Mouse (Mus musculus) c-Kit-positive CD71-positive TER-119-negative erythroid progenitor cells, embryonic 14.5 days (primary cell): ENCODE data around the gene Padi2.

Experiments
- DNase-seq: peaks from one replicate; pipeline ENCODE4 v3.0.0-alpha.2; 2013; ENCODE audit warnings: low read depth

Gene Padi2

DNA sequence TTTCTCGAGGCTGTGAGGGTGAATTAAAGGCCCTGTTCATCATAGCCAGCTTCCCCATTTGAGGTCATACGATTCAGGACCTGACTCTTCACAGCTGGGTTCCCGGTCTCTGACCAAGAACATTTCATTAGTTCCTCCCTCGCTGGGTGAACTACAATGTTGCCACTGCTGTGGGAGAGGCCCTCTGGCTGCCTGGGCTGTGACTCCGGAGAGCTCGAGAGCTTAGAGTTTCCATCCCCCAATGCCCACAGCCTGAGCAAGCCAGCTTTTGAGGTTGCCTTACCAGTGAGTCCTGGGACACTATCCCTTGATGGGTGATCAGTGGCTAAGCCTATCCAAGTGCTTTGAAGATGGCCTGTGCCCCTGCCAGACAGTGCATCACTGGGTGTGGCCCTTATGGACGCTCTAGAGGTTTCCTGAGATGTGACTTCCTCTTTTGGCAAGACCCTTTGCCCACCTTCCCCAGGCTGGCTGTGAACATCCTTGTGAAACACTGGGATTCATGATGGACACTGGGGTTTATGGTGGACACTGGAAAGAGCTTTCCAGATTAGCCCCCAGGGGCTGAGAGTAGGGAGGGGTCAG is 82.7 kb downstream of the Padi2 start:
- DNase-seq = no peak

DNA sequence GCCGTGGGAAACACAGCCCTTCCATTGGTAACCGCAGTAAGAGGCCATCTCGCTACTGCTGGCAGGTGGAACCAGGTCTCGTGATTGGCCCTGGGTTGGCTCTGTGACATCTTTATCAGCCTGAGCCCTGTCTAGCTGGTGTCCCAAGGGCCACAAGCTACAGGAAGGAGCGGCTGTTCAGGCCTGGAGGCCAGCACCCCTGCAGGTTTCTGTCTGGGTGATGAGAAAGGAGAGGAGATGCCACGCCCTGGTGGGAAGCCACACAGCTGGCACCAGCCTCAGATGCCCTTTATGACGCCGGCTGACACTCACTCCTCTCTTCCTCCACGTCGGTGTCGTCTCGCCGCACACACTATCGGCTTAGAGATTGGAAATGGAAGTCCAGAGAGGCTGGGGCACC is 83.3 kb downstream of the Padi2 start:
- no peak for DNase-seq

DNA sequence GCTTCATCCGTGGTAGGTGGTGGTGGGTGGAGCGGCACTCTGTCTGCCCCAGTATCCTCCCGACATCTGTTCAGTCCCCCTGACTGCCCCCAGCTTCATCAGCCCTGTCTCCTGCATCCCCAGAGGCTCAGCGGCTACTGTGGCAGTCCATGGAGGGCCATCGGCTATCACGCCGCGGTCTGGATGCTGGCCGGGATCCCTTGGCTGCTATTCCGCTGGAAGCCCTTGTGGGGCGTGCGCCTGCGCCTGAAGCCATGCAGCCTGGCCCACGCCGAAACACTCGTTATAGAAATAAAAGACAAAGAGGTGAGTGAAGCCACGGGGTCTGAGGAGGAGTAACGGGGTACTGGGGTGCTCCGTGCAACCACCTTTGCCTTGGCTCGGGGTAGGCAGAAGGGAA is 86.1 kb downstream of the Padi2 start:
- DNase-seq = no peak

GRCm38 (mm10) chr4:140993846-140994245 is 87.7 kb downstream of the Padi2 start:
- no peak for DNase-seq

GRCm38 (mm10) chr4:140995811-140996210 is 89.7 kb downstream of the Padi2 start:
- no peak for DNase-seq

DNA sequence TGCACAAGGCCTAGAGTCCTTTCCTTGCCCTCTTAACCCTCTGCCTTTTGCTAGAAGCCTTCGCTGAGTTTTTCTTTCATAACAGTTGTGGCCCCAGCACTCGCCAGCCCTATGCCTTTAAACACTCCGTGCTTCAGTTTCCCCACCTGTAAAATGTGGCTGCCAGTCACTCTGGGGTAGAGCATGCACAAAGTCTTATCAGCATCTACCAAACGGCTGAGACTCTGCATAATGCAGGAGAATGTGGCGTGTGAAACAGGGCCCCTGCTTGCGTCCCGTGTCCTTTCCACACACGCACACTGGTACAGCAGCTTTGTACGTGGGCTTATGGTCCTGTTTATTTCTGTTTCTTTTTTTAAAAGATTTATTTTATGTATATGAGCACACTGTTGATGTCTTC is 90.7 kb downstream of the Padi2 start:
- DNase-seq = no peak
